Mouse (Mus musculus) forebrain, embryonic 10.5 days (tissue): Measurements from ENCODE around the gene Brap. TPM values are rescaled to one million over a fixed set of nuclear protein-coding genes. Genes with fewer than 3 reads are reported as not detected.
A peak's percentile ranks its signal among the peaks of the same experiment; 100 is the strongest.
"Not testable (repeated sequence)": the region's sequence is repeated elsewhere in the genome, so short reads cannot be mapped to it uniquely, and the experiment has no call there.

ENCODE experiments used
- DNase-seq: peaks from one replicate; pipeline ENCODE4 v3.0.0-alpha.2; 2017; ENCODE audit warnings: low spot score; ENCODE audit errors: extremely low spot score
- H3K27ac ChIP-seq: fragments of 300-500 bp; sonication (generic); 2 replicates; pipeline ENCODE4 v1.5.1; 2016; ENCODE audit warnings: mild to moderate bottlenecking
- H3K27me3 ChIP-seq: fragments of 300-500 bp; sonication (generic); 2 replicates; pipeline ENCODE4 v1.6.1; 2016; ENCODE audit warnings: mild to moderate bottlenecking; ENCODE audit not compliant: poor library complexity, severe bottlenecking
- H3K36me3 ChIP-seq: fragments of 300-500 bp; sonication (generic); replicated peaks from 2 replicates; pipeline ENCODE4 v1.6.1; 2016; ENCODE audit warnings: mild to moderate bottlenecking, moderate library complexity
- H3K4me1 ChIP-seq: fragments of 300-500 bp; sonication (generic); 2 replicates; pipeline ENCODE4 v1.6.1; 2016
- H3K4me3 ChIP-seq: fragments of 300-500 bp; sonication (generic); 2 replicates; pipeline ENCODE4 v1.5.1; 2016; ENCODE audit warnings: mild to moderate bottlenecking, moderate library complexity
- H3K9me3 ChIP-seq: fragments of 300-500 bp; sonication (generic); 2 replicates; pipeline ENCODE4 v1.6.1; 2016; ENCODE audit warnings: mild to moderate bottlenecking, moderate library complexity
- WGBS: fragments of 180-500 bp; shearing (Covaris S2); methylation state at CpG from one replicate; pipeline ENCODE4 v1.1.7; 2016; 5-methylcytosine and 5-hydroxymethylcytosine counted together
- polyA plus RNA-seq: library from polyadenylated mRNA; unstranded; fragments of >200 nt; fragmentation: Nextera tagmentation; extraction: Ambion mirVana; gene quantifications from 2 replicates; pipeline ENCODE4 v1.2.1, GENCODE M21; 2016

Gene Brap
- polyA plus RNA-seq: 33.9 and 39.7 TPM in 2 replicates

DNA sequence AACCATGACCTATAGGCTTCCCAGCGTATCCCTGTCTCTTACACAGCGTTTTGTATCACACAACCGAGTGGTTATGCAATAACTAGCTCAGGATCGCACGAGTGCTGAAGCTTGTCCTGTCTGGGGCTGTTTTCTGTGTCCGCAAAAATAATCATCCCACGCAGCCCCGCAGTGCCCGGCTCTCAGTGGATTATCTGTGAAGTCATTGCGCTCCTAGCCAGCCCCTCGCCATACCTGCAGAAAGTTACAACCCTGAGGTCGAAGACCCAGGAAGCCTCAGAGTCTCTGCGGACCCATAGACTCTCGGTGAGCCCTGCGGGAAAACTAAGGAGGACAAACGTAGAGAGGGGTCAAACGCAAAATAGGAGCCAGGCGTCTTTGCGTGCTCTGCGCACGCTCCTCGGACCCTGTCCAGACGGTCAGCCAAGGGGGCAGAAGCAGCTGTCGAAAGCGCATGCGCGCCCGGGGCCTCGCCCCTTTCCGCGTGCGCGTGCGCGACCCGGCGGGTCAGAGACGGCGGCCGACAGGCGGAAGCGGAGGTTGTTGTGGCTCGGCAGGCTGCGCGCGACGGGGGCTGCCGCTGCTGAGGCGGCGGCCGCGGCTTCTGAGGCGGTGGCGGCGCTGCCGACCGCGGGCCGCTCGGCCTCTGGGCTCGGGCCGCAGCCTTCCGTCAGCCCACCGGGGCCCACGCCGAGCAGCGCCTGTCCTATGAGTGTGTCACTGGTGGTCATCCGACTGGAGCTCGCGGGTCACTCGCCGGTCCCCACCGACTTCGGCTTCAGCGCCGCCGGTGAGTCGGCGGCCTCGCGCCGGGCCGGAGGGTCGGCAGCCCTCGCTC is at the start of gene Brap, which contains the start of gene Acad10:
TSS of gene Brap (plus strand) at position 505 of the 838 bp plus-strand sequence.
TSS of gene Acad10 (minus strand) at position 456 of the 838 bp plus-strand sequence.
- 2% methylated on average over 85 of the region's 85 CpGs for WGBS
- peak; percentile 95 for DNase-seq
- no peaks in the 10 kb centered on the region for H3K27me3 ChIP-seq
- peaks cover 30% of the 10 kb centered on the region for H3K36me3 ChIP-seq
- H3K9me3 ChIP-seq: no peaks in the 10 kb centered on the region
- peaks cover 20% of the 10 kb centered on the region for H3K4me1 ChIP-seq
- H3K4me3 ChIP-seq: peak within 1 kb of the TSS; percentile 99
- peak within 1 kb of the TSS; percentile 89 for H3K27ac ChIP-seq

DNA sequence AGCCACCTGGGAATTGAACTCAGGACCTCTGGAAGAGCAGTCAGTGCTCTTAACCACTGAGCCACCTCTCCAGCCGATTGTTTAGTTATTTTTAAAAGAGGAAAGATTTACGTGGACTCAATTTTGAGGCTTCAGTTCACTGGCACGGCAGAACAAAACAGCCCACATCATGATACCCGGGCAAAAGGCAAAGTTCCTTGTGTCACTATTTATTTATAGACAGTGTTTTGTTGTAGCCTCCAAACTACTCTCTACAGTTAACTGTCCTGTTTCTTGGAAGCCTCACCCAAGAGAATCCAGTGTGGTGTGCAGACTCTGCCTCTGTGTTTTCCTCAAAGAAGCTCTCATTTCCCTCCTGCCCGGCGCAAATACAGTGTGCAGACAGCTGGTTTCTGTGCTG is 48.3 kb upstream of the Brap start:
- 94% methylated on average over 6 of the region's 6 CpGs for WGBS
- no peaks in the 10 kb centered on the region for H3K9me3 ChIP-seq
- no peak for DNase-seq
- H3K4me3 ChIP-seq: no peak overlapping the region
- no peak overlapping the region for H3K27ac ChIP-seq
- no peaks in the 10 kb centered on the region for H3K4me1 ChIP-seq
- no peaks in the 10 kb centered on the region for H3K27me3 ChIP-seq
- H3K36me3 ChIP-seq: no peaks in the 10 kb centered on the region

DNA sequence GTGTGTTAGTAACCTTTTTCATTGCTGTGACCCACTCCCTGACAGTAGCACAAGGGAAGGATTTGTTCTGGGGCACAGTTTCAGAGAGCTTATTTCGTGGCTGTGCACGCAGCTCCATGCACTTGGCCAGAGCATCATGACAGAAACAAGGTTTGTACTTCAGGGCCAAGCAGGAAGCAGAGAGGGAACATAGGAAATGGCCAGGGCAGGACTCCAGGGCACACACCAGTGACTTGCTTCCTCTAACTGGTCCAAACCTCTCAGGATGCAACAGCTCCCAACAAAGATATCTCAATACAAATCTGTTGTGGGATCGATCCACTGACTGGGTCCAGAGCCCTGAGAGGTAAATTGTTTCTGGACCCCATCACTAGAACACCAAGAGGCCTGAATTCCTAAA is 45.4 kb upstream of the Brap start:
- not testable (repeated sequence) for H3K9me3 ChIP-seq, H3K27me3 ChIP-seq, H3K27ac ChIP-seq, H3K4me3 ChIP-seq, H3K36me3 ChIP-seq, DNase-seq
- 86% methylated on average over 3 of the region's 3 CpGs for WGBS
- H3K4me1 ChIP-seq: peaks cover 12% of the 10 kb centered on the region

DNA sequence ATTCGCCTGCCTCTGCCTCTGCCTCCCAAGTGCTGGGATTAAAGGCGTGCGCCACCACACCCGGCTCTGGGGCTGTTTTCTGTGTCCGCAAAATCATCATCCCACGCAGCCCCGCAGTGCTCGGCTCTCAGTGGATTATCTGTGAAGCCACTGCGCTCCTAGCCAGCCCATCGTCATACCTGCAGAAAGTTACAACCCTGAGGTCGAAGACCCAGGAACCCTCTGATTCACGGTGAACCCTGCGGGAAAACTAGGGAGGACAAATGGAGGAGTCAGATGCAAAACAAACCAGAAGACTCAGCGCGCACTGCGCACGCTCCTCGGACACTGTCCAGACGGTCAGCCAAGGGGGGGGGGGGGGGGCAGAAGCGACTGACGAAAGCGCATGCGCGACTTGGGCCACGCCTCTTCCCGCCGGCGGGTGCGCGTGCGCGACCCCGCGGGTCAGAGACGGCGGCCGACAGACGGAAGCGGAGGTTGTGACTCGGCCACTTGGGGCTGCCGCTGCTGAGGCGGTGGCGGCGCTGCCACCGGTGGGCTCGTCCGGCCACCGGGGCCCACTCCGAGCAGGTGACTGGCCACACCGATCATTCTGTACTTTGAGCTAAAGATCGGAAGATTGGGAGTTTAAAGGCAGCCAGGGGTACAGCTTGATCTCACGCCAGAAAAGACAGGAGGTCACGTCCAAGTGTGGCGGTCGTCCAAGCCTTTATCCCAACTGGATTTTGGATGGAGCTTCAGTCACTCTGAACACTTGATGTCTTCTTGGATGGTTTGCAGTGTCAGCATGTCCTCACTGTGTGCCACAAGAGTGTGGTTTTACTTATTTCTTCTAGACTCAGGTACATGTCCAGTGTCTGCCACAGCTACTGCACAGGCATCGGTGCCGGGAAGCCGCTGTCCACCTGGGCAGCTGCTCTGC is 41.5 kb upstream of the Brap start, which contains the start of gene Acad12:
TSS of gene Acad12 (minus strand) at position 347 of the 922 bp plus-strand sequence.
- 2% methylated on average over 52 of the region's 58 CpGs for WGBS
- H3K9me3 ChIP-seq: no peaks in the 10 kb centered on the region
- H3K4me1 ChIP-seq: peaks cover 16% of the 10 kb centered on the region
- 0 out of 2 replicates have a peak, but pooled peaks cover 3% of the 10 kb centered on the region for H3K36me3 ChIP-seq
- H3K27ac ChIP-seq: peak within 1 kb of the TSS; percentile 89
- H3K4me3 ChIP-seq: peak within 1 kb of the TSS; percentile 73
- H3K27me3 ChIP-seq: no peaks in the 10 kb centered on the region
- peak; percentile 92 for DNase-seq

DNA sequence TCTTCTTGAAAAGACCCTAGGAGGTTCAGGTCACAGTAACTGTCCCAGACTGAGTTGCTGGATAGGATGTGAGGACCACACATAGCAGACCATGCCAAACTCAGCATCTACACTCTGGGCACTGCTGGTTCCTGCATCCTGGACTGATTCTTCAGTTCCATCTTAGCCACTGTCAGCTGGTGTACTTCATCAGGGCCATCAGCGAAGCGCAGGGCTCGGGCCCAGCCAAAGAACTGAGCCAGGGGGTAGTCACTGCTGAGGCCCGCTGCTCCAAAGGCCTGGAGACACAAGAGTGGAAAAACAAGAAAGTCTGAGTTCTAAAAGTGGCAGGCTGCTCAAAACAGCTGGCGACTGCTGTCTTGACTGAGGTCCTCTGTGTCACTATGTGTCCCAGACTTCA is 39.3 kb upstream of the Brap start:
- DNase-seq: no peak
- no peak overlapping the region for H3K4me3 ChIP-seq
- 0 out of 2 replicates have a peak, but pooled peaks cover 3% of the 10 kb centered on the region for H3K36me3 ChIP-seq
- WGBS: 94% methylated on average over 5 of the region's 5 CpGs
- H3K4me1 ChIP-seq: peaks cover 16% of the 10 kb centered on the region
- no peak overlapping the region for H3K27ac ChIP-seq
- no peaks in the 10 kb centered on the region for H3K9me3 ChIP-seq
- no peaks in the 10 kb centered on the region for H3K27me3 ChIP-seq

DNA sequence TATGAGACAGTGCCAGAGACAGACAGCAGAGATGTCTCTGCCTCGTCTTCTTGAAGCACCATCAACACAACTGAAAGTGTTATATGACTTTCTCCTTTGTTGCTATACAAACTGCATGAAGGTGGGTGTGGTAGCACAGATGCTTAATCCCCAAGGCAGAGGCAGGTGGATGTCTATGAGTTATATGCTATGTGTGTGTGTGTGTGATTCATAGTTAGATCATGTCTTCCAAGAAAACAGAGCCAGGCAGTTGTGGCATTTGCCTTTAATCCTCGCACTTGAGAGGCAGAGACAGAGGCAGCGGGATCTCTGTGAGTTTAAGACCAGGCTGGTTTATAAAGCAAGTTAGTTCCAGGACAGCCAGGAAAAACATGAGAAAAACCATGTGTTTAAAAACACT is 37.1 kb upstream of the Brap start:
- H3K4me3 ChIP-seq: no peak overlapping the region
- H3K27me3 ChIP-seq: no peaks in the 10 kb centered on the region
- peaks cover 12% of the 10 kb centered on the region for H3K4me1 ChIP-seq
- H3K9me3 ChIP-seq: no peaks in the 10 kb centered on the region
- 0 out of 2 replicates have a peak, but pooled peaks cover 3% of the 10 kb centered on the region for H3K36me3 ChIP-seq
- DNase-seq: no peak
- 93% methylated on average over 3 of the region's 3 CpGs for WGBS
- no peak overlapping the region for H3K27ac ChIP-seq

DNA sequence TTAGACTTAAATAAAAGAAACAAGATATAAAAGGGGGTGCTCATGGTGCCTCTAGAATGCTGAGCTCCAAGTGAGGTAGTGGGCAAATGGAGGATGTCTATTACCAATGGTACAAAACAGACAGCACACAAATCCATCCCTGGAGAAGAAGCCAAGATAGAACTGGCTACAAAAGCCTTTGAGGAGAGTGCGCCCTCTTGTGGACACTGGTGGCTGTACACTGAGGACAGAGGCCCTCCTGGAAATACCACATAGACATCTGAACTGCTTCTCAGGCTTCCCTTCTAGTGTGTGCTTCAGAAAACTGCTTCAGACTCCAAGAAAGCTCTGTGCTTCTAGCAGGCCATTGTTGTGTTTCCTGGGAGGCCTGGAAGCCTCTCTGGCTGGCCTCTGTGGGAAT is 32.5 kb upstream of the Brap start:
- H3K36me3 ChIP-seq: no peaks in the 10 kb centered on the region
- H3K27me3 ChIP-seq: no peaks in the 10 kb centered on the region
- peak; percentile 71 for DNase-seq
- H3K27ac ChIP-seq: no peak overlapping the region
- H3K4me1 ChIP-seq: peaks cover 5% of the 10 kb centered on the region
- WGBS: 0% methylated on average over 1 of the region's 1 CpGs
- no peak overlapping the region for H3K4me3 ChIP-seq
- H3K9me3 ChIP-seq: no peaks in the 10 kb centered on the region

DNA sequence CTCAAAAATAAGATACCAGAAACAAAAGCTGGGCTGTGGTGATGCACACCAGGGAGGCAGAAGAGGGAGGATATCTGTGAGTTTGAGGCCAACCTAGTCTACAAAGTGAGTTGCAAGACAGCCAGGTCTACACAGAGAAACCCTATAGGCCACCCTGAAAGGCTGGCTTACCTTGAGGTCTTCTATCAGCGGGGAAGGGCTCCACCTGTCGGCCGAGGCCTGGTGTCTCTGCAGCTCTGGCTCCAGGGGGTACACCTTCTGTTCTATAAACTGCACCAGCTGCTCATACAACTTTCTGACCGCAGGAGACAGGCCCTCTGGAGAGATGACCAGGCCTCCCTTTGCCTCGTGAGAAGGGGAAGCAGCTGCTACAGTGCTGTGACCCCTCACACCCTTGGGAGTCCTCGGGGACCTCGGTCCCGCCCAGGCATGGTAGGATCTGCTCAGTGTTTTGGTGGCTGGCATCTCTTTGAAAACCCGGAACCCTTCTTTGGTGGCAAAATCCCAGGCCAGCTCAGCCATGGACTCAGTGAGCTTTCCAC is 29.2 kb upstream of the Brap start:
- 77% methylated on average over 9 of the region's 9 CpGs for WGBS
- not testable (repeated sequence) for H3K4me1 ChIP-seq, H3K36me3 ChIP-seq, H3K4me3 ChIP-seq, H3K9me3 ChIP-seq, DNase-seq, H3K27ac ChIP-seq, H3K27me3 ChIP-seq

DNA sequence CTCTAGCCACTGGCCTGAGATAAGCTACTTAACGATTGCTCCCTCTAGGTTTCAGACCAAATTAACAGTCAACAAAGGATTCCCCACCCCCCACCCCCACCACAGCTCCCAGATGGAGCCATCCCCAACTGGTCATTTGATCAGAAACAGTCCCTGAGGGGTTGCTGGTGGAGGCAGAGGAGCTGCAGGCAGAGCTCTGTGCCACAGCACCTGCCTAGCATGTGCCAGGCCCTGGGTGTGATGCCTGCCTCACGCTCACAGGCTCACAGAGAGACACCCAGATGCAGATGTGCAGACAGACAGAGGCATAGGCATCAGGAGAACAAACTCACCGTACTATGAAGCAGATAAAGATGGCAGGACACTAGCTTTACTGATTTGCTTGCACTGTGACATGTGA is 27.6 kb upstream of the Brap start:
- 42% methylated on average over 3 of the region's 3 CpGs for WGBS
- H3K27ac ChIP-seq: 0 out of 2 replicates have a peak overlapping the region, but pooled peaks have one; percentile 9
- DNase-seq: no peak

DNA sequence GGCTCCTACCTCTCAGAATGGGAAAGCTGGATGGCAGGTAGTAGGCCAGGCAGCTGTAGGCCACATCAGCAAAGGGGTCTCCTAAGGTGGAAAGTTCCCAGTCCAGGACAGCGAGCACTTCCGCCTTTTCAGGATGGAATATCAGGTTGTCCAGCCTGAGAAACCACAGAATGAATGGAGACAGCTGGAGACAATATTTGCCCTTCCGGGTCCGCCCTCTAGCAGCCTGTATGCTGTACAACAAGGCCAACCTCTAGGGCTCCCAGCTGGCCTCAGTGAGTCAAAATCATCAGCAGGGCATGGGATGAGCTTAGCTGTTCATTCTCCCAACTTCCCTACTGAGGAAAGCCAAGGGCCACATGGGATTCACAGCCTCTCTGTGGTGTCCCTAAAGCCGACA is 25.7 kb upstream of the Brap start:
- no peak overlapping the region for H3K27ac ChIP-seq
- DNase-seq: no peak
- H3K4me3 ChIP-seq: no peak overlapping the region
- H3K36me3 ChIP-seq: no peaks in the 10 kb centered on the region
- H3K27me3 ChIP-seq: no peaks in the 10 kb centered on the region
- H3K9me3 ChIP-seq: no peaks in the 10 kb centered on the region
- peaks cover 7% of the 10 kb centered on the region for H3K4me1 ChIP-seq
- WGBS: 89% methylated on average over 5 of the region's 5 CpGs

More for the DNA sequence above, 27.6 kb upstream of the Brap start:
- H3K27me3 ChIP-seq: no peaks in the 10 kb centered on the region
- H3K4me3 ChIP-seq: no peak overlapping the region
- peaks cover 7% of the 10 kb centered on the region for H3K4me1 ChIP-seq
- no peaks in the 10 kb centered on the region for H3K9me3 ChIP-seq
- no peaks in the 10 kb centered on the region for H3K36me3 ChIP-seq

DNA sequence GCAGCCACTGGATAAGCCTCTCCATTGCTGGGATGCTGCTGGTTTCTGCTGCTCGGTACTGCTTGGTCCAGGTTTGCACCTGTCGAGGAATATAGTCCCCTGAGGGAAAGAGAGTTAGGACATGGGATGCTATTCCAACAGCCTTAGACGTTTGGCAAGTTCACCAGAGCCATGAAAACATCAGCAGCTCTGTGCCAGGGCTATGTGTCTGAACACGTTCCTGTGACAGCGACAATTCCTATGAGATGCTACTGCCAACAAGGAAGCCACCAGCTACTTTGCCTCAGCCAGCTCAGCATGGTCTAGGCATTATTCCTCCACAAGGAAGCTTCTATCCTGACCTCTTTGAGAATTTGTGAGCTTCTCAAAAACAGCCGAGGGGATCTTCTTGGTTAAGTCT is 23.1 kb upstream of the Brap start:
- WGBS: 88% methylated on average over 6 of the region's 6 CpGs
- no peaks in the 10 kb centered on the region for H3K27me3 ChIP-seq

DNA sequence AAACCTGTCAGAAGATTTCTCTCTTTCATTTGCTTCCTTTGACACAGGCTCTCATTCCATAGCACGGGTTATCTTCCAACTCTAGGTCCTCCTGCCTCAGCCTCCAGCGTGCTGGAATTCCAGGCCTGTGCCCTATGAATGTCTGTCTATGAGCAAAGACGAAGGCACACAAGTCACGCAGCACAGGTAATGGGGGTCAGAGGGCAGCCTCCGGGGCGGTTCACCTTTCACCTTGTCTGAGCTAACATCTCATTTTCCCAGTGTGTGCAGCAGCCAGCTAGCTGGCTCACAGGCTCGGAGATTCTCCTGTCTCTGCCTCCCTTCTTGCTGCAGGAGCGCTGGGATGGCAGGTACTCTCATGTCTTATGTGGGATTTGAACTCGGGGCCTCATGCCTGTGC is 20.8 kb upstream of the Brap start:
- no peaks in the 10 kb centered on the region for H3K4me1 ChIP-seq
- WGBS: 91% methylated on average over 9 of the region's 9 CpGs
- DNase-seq: no peak
- H3K27me3 ChIP-seq: no peaks in the 10 kb centered on the region
- H3K36me3 ChIP-seq: no peaks in the 10 kb centered on the region
- H3K4me3 ChIP-seq: no peak overlapping the region
- H3K27ac ChIP-seq: no peak overlapping the region
- no peaks in the 10 kb centered on the region for H3K9me3 ChIP-seq

More for the DNA sequence above, 23.1 kb upstream of the Brap start:
- H3K36me3 ChIP-seq: no peaks in the 10 kb centered on the region
- DNase-seq: no peak
- H3K9me3 ChIP-seq: no peaks in the 10 kb centered on the region
- H3K4me3 ChIP-seq: no peak overlapping the region
- H3K27ac ChIP-seq: no peak overlapping the region
- peaks cover 7% of the 10 kb centered on the region for H3K4me1 ChIP-seq
